Mouse (Mus musculus): ENCODE measurements around the gene Gm14459. TPM values are rescaled to one million over a fixed set of nuclear protein-coding genes. Genes with fewer than 3 reads are reported as not detected.

Gm14459 gene
- polyA plus RNA-seq (2012; rRNA removed), result not detected in 2 replicates

GRCm38 (mm10) chrX:8524854-8525253 lies at the start of gene Gm14459:
Gene Gm14459 (minus strand): TSS chrX:8524954.

DNA sequence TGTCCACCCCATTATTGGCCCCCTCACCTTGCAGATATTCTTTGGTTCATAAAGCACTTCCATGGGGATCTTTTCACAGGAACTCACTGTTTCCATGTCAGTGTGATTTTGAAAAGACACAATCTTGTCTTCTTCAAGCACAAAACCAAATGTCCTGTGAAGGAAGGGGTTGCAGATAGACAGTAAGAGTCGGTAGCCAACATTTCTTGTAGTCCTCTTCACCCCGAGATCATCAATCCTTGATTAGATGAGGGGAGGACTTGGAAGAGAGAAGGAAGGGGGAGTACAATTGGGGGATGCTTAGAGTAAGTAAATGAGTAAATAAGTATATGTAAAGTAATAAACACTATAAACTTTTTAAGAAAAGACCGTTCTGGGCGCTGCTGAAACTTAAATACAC lies 23.4 kb upstream of the Gm14459 start, which contains the start of gene Ssxb6:
Gene Ssxb6 (minus strand): TSS at position 101 of the 400 bp plus-strand sequence.

Other genes with a start within 250 kb of the Gm14459 start
- gene Ssxb10, start 197.5 kb downstream of the Gm14459 start, polyA plus RNA-seq (2012; rRNA removed), result not detected in 2 replicates
- not detected in 2 replicates for gene Ssxb9, start 158.0 kb downstream of the Gm14459 start, polyA plus RNA-seq (2012; rRNA removed)
- not detected in 2 replicates for gene Ssxb1, start 111.6 kb downstream of the Gm14459 start, polyA plus RNA-seq (2012; rRNA removed)
- gene Ssxb2, start 63.2 kb downstream of the Gm14459 start, polyA plus RNA-seq (2012; rRNA removed), result not detected in 2 replicates
- gene Ssxb6, start 23.3 kb upstream of the Gm14459 start, polyA plus RNA-seq (2012; rRNA removed), result not detected in 2 replicates
- gene Ssxb3, start 66.9 kb upstream of the Gm14459 start, polyA plus RNA-seq (2012; rRNA removed), result not detected in 2 replicates
- not detected in 2 replicates for gene Ssxb8, start 165.9 kb upstream of the Gm14459 start, polyA plus RNA-seq (2012; rRNA removed)
- gene Ssx9, start 223.5 kb upstream of the Gm14459 start, polyA plus RNA-seq (2012; rRNA removed), result not detected in 2 replicates